Mouse (Mus musculus) urinary bladder, postnatal 10 days (tissue): Measurements from ENCODE around the gene Acot3.
"Not testable (repeated sequence)": the region's sequence is repeated elsewhere in the genome, so short reads cannot be mapped to it uniquely, and the experiment has no call there.

ENCODE experiments used
- DNase-seq: peaks from one replicate; pipeline ENCODE4 v3.0.0; 2022; ENCODE audit warnings: low spot score

Acot3 gene

GRCm38 (mm10) chr12:84042248-84042647 is 9.7 kb upstream of the Acot3 start:
- DNase-seq, result no peak

DNA sequence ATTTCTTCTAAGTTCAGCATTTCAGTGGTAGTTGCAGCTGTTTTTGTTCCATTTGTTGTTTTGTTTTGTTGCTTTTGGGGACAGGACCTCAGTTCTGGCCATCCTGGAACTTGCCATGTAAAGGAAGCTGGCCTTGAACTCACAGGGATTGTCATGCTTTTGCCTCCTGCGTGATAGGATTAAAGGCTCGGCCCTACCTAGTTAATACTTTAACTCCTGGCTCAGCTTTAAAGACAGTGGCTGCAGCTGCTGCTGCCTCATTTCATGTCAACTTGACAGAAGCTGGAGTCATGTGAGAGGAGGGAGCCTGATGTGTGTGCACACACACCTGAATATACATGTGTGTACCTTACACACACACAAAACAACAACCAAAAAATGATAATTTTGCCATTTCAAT is 7.9 kb upstream of the Acot3 start:
- DNase-seq, result no peak

DNA sequence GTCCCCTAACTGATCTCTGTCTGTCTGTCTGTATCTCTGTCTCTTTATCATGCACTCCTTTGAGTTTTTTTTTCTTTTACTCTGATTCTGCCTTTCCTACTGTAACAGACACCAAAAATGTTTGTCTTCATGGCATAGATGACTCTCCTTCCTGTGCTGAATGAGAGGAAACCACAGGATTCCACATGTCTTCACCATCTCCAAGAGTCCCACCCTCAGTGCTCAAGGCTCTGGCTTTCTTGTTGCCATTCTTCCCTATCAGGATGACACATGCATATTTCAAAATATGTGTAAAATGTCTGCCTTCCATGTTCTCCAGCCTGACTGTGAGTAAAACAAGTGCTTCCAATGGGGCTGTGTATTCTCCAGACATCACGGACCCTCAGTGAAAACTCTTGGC is 5.0 kb upstream of the Acot3 start:
- no peak for DNase-seq

DNA sequence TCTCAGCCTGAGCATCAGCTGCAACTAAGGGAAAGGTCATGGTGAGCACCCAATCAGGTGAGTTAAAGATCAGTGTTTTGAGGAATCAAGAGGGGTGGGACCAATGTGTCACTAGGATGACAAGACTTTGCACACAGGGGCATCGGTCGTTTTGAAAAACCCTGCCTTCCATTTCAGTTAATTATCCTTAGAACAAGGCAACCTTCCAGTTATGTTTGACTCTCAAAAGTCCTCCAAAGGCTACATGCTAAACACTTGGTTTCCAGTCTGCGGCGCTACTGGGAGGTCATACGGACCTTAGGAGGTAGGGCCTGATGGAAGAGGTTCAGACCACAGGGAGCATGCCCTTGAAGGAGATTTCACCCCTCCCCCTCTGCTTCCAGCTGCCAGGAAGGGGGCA is 1.2 kb upstream of the Acot3 start:
- DNase-seq, result not testable (repeated sequence)

- DNase-seq, result no peak
Measured at GRCm38 (mm10) chr12:84052609-84053008, 665 bp downstream of the Acot3 start.

DNA sequence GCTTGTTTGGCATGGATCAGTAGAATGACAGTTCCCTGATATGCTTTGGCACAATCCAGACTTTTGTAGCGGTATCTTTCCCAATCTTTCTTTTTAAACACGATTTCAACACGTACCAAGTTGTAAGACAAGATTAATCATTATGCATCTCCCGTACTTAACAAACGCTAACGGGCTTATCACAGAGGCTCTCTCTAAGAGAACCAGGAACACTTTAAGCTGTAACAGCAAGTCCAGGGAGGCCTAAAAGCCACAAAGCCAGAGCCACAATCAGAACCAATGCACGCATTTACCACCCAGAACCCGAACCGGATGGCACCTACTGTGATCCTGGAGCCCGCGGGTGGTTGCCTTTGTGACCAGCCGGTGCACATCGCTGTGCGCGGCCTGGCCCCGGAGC is 1.2 kb downstream of the Acot3 start:
- DNase-seq, result no peak

GRCm38 (mm10) chr12:84053679-84054391 is 1.9 kb downstream of the Acot3 start:
- DNase-seq, result no peak

DNA sequence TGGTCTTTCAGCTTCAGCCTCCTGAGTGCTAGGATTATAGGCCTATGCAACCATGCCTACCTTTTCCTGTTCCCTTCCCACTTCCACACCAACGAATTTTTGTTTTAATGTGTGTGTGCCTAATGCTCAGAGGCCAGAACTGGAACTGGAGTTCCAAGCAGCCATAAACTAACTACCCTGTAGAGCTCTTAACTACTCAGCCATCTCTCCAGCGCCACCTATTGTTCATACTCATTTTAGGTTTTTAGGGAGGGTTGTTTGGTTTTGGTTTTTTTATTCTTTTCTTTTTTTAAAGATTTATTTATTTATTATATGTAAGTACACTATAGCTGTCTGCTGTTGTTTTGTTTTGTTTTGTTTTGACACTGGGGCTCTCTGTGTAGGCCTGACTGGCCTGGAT is 9.0 kb downstream of the Acot3 start:
- no peak for DNase-seq

DNA sequence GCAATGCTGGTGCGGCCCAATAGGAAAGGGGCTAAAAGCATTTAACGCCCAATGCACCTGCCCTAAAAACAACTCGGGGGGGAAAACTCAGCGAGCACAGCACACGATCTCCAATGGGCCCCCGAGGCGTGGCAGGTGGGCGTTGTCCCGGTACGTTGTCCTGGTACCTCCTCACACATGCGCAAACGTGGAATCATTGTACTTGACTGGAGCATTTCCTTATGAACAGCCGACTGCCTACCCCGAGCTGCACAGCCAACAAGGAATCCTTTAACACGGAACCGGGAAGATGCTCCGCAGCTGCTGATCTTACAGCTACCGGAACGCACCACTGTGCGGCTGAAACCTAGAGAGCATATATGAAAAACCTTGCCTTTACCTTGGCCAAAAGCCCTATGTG is 10.4 kb downstream of the Acot3 start:
- no peak for DNase-seq

GRCm38 (mm10) chr12:84063228-84063627 is 11.3 kb downstream of the Acot3 start:
- no peak for DNase-seq

- no peak for DNase-seq
Measured at GRCm38 (mm10) chr12:84063833-84064232, 11.9 kb downstream of the Acot3 start.

GRCm38 (mm10) chr12:84064621-84065020 is 12.7 kb downstream of the Acot3 start:
- no peak for DNase-seq

DNA sequence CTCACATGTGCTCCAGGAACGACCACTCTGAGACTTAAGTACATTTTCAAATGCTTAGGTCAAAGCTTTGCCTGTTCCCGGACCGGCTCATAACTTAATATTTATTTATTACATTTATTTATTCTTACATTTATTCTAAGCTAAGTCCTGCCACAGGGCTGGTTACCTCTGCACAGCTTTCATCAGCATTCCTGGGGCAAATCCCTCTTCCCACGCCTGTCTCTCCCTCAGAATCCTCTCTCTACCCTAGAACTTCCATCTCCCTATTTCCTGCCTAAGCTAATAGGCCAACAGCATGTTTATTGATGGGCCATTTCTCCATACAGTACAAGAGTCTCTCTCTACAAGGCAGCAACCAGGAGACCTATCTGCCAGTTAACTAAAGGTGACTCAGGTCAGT is 15.8 kb downstream of the Acot3 start:
- DNase-seq, result no peak

DNA sequence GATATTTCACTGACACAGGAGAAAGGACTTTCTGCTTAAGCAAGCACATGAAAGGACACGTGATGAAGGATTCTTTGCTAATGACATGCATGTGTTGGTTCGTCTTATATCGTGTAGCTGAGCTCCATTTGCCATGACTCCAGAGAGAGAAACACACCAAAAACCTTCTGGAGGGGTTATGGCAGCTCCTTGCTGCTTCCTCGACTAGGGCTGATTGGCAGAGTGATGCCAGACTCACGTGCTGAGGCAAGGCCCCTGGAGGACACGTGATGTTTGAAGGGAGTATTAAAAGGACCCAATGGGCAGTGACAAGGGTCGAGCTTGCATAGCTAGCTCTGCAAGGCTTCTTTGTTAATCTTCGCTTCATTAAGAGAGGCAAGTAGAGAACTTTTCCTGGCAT is 16.4 kb downstream of the Acot3 start:
- no peak for DNase-seq

DNA sequence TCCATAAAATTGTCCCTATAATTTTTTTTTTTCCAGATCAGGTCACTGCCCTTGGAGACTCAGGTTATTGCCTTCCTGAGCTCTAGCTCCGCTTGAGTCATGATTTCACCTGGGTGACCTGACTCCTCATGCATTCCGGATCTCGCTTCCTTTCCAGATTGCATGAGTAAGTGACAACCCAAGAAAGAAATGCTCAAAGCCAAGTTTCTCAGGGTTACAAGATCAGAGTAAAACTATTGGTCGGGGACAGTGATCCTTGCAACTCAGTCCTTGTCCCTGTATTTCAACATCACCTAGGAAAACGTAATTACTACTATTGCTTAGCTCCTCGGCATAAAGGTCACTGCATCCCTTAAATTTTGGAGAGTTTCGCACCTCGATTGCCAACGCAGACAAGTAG is 17.0 kb downstream of the Acot3 start, which contains the start of gene Acot5:
Acot5 (plus strand) TSS at position 340 of the 400 bp plus-strand sequence.
- DNase-seq, result no peak

- not testable (repeated sequence) for DNase-seq
Measured at GRCm38 (mm10) chr12:84069582-84069981, 17.6 kb downstream of the Acot3 start.

DNA sequence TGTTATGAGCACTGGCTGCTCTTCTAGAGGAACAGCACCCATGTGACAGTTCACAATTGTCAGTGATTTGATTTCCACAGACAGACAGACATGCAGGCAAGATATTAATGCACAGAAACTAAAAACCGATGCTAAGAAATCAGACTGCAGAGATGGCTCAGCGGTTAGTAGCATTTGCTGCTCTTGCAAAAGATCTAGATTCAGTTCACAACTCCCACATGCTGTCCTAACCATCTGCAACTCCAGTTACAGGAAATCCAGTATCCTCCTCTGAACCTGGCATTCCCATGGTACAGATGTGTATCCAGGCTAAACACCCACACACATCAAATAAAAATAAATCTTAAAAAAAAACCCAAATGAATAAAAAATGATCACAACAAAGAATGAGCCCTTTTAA is 19.8 kb downstream of the Acot3 start:
- DNase-seq, result no peak

- no peak for DNase-seq
Measured at GRCm38 (mm10) chr12:84077371-84077990, 25.5 kb downstream of the Acot3 start.

DNA sequence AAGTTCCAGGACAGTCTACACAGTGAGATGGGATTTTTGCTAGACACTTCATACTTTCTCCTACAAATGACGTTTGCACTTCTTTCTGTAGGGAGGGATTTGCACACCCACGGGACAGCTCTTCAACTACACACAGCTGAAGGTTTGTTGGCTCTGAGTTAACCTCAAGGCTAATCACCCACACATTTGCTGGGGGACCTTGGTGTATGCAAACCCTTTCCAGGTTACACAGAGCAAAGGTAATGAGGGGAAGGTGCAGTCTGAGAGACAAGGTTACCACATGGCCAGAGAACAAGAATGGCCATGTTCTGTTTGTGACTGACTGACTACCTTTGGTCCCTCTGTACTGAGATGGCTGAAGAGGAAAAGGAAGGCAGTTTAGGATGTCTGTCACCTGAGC is 31.9 kb downstream of the Acot3 start:
- no peak for DNase-seq

DNA sequence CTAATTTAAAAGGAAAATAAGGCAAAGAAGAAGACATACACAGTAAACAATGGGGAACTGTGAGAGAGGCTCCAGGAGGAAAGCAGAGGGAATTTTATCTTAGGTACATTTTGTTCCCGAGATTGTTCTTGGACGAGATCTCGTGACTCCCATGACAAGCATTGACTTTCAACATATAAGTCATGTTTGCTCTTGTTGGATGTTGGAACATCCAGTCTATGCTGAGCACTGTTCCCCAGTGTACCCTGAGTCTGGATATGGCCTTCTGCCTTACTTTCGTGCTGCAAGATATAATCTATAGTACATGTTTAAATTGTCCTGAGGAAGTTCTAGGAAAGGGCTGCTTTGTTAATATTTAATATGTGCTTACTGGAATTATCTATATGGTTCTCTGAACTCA is 32.6 kb downstream of the Acot3 start:
- no peak for DNase-seq

DNA sequence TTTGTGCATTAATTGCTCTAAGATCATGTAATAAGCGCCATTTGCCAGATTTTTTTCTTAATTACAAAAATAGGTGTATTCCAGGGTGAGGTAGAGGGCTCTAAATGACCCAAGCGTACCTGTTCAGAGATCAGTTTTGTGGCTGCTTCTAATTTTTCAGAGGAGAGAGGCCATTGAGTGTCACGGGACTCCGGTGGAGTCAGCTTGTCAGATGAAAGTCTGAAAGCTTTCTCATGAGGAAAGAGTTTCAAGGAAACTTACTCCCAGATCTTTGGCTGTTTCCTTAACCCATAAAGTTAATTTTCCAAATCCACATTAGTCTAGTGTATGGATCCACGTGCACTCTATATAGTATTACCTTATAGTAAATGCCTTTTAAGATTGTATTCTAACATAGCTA is 42.7 kb downstream of the Acot3 start:
- not testable (repeated sequence) for DNase-seq

DNA sequence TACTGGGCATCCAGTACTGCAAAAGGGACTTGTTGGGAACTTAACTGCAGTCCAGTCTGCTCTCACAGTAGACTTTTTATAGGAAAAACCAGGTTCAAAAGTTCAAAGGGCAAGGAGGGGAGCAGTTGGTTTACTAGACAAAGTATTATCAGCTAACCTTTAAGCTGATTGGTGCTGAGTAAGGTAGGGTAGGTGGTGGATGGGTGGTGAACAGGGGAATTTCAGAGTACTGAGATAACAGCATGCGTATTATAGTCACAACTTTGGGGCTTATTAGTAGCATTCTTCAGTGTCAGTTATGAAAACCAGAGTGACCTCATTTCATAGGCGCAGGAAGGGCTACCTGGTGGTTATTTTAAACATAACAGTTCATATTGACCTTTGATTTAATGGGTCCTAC is 47.7 kb downstream of the Acot3 start:
- no peak for DNase-seq

DNA sequence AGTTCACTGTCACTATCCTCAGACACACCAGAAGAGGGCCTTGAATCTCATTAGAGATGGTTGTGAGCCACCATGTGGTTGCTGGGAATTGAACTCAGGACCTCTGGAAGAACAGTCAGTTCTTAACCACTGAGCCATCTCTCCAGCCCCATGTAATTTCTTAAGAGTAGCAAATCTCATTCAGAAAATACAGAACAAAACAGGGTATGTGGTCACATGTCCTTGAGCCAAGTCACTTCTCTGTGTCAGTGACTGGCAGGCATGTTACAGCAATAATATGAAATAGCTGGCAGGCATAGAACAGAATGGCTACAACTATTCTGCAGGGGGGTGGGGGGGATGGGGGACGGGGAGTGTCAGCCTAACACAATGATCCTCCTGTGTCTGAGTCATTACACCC is 48.1 kb downstream of the Acot3 start:
- no peak for DNase-seq
